Mouse (Mus musculus) gastrocnemius, adult 18-20 months (tissue): ENCODE measurements around the gene Il25. TPM values are rescaled to one million over a fixed set of nuclear protein-coding genes. Genes with fewer than 3 reads are reported as not detected.
A peak's percentile ranks its signal among the peaks of the same experiment; 100 is the strongest.
"Not testable (repeated sequence)": the region's sequence is repeated elsewhere in the genome, so short reads cannot be mapped to it uniquely, and the experiment has no call there.

Experiments used
- DNase-seq: peaks from one replicate; pipeline ENCODE4 v3.0.0; 2021; ENCODE audit warnings: low spot score
- total RNA-seq, 2 experiments: library from RNA; stranded (reverse); gene quantifications; 2 replicates each; pipeline ENCODE4 v1.2.3; 2021

Il25 gene
- total RNA-seq, 2 experiments from 2014 or later = not detected

- DNase-seq = peak; percentile 40
These were observed 5.9 kb upstream of the Il25 start for GRCm38 (mm10) chr14:54926401-54927158.

- DNase-seq = no peak
These were observed 5.2 kb upstream of the Il25 start for GRCm38 (mm10) chr14:54927296-54927695.

GRCm38 (mm10) chr14:54929801-54930200 lies 2.7 kb upstream of the Il25 start:
- no peak for DNase-seq

- no peak for DNase-seq
These were observed 2.1 kb upstream of the Il25 start for GRCm38 (mm10) chr14:54930431-54930830.

GRCm38 (mm10) chr14:54935904-54936830 lies 3.7 kb downstream of the Il25 start, which contains the start of gene Cmtm5:
Gene Cmtm5 (plus strand): TSS chr14:54936261.
- no peak for DNase-seq

GRCm38 (mm10) chr14:54936831-54937160 lies 4.3 kb downstream of the Il25 start:
- DNase-seq = no peak

- no peak for DNase-seq
These were observed 5.1 kb downstream of the Il25 start for GRCm38 (mm10) chr14:54937361-54938182.

GRCm38 (mm10) chr14:54938431-54939219 lies 6.1 kb downstream of the Il25 start:
- no peak for DNase-seq

GRCm38 (mm10) chr14:54939434-54940175 lies 7.1 kb downstream of the Il25 start:
- peak; percentile 67 for DNase-seq

GRCm38 (mm10) chr14:54940176-54940530 lies 7.7 kb downstream of the Il25 start:
- DNase-seq = no peak

- no peak for DNase-seq
These were observed 8.8 kb downstream of the Il25 start for GRCm38 (mm10) chr14:54941024-54941978.

GRCm38 (mm10) chr14:54942479-54942878 lies 10.0 kb downstream of the Il25 start:
- no peak for DNase-seq

GRCm38 (mm10) chr14:54943971-54944370 lies 11.5 kb downstream of the Il25 start:
- no peak for DNase-seq

GRCm38 (mm10) chr14:54944939-54945338 lies 12.4 kb downstream of the Il25 start:
- no peak for DNase-seq

GRCm38 (mm10) chr14:54945975-54946704 lies 13.6 kb downstream of the Il25 start:
- DNase-seq = no peak

- DNase-seq = not testable (repeated sequence)
These were observed 14.5 kb downstream of the Il25 start for GRCm38 (mm10) chr14:54947008-54947407.

GRCm38 (mm10) chr14:54948781-54949180 lies 16.3 kb downstream of the Il25 start:
- no peak for DNase-seq

GRCm38 (mm10) chr14:54950493-54950892 lies 18.0 kb downstream of the Il25 start:
- DNase-seq = no peak
